12 mouse cellular contexts compared by ENCODE assay signal in genomic region chr4:134684637-134685338, GRCm38 (mm10). TPM values are rescaled to one million over a fixed set of nuclear protein-coding genes. Genes with fewer than 3 reads are reported as not detected.
DNase-seq lines count a peak whose midpoint lies in the region; ATAC-seq and TF ChIP-seq lines count a peak whose summit lies in the region.
"Had no signal": no experiment of that assay in that cellular context is flagged by ENCODE, and none has a peak within 500 bp of the region (broad histone marks: within the 10 kb centered on the region; RNA-seq: fewer than 3 reads in every experiment).

No protein-coding gene starts in this region.

- peak; percentile 21; the same call in 1 of the 2 replicates for TF ChIP-seq CTCF in heart, postnatal 0 days (IDR thresholded peaks at IDR 0.05; ENCODE audit: low read depth)
- peak; percentile 59 for TF ChIP-seq CTCF in stomach, postnatal 0 days (IDR thresholded peaks at IDR 0.05; ENCODE audit: low read depth)

- no peak overlapping the region for H3K4me3 ChIP-seq in heart, postnatal 0 days (ENCODE audit: low read depth, low read length)
- H3K4me3 ChIP-seq in stomach, postnatal 0 days (ENCODE audit: low read depth, low read length), result no peak overlapping the region
- H3K4me3 ChIP-seq: heart, embryonic 10.5 days; limb, embryonic 13.5 days had no signal

- H3K4me2 ChIP-seq in heart, postnatal 0 days (ENCODE audit: low read depth, low read length), result no peak overlapping the region
- H3K4me2 ChIP-seq in stomach, postnatal 0 days (replicated peaks; ENCODE audit: low read depth), result no peak overlapping the region
- H3K4me2 ChIP-seq: limb, embryonic 13.5 days had no signal

- H3K27me3 ChIP-seq in heart, postnatal 0 days (ENCODE audit: control insufficient read depth, insufficient read depth, low read length), result no peaks in the 10 kb centered on the region
- no peaks in the 10 kb centered on the region for H3K27me3 ChIP-seq in stomach, postnatal 0 days (ENCODE audit: control insufficient read depth, insufficient read depth, low read length)
- H3K27me3 ChIP-seq: limb, embryonic 13.5 days had no signal

- no peak overlapping the region for H3K9ac ChIP-seq in heart, postnatal 0 days (replicated peaks; ENCODE audit: low read depth, low read length)
- H3K9ac ChIP-seq in stomach, postnatal 0 days (ENCODE audit: low read length), result no peak overlapping the region
- H3K9ac ChIP-seq: limb, embryonic 13.5 days had no signal

- WGBS in heart, postnatal 0 days, result 83% methylated on average over 9 of the region's 9 CpGs
- 75% methylated on average over 9 of the region's 9 CpGs for WGBS in stomach, postnatal 0 days

- H3K36me3 ChIP-seq in heart, postnatal 0 days (replicated peaks; ENCODE audit: control insufficient read depth, insufficient read depth, low read length), result no peaks in the 10 kb centered on the region
- H3K36me3 ChIP-seq in stomach, postnatal 0 days (ENCODE audit: control insufficient read depth, insufficient read depth, low read length), result no peaks in the 10 kb centered on the region

- no peaks in the 10 kb centered on the region for H3K4me1 ChIP-seq in heart, postnatal 0 days (ENCODE audit: control insufficient read depth, insufficient read depth)
- peaks cover 2% of the 10 kb centered on the region for H3K4me1 ChIP-seq in stomach, postnatal 0 days (replicated peaks; ENCODE audit: control insufficient read depth, insufficient read depth)

- no peak for ATAC-seq in heart, postnatal 0 days (ENCODE audit: insufficient read depth, low read depth)
- no peak for ATAC-seq in stomach, postnatal 0 days (ENCODE audit: low FRiP score, low TSS enrichment)
- ATAC-seq in activated CD4-positive, CD25-positive, alpha-beta regulatory T cell, adult 4 months, result no peak
- ATAC-seq: forebrain, embryonic 14.5 days had no signal

- TF ChIP-seq EP300 in heart, postnatal 0 days (IDR thresholded peaks at IDR 0.05; ENCODE audit: low read depth), result no peak
- TF ChIP-seq EP300 in stomach, postnatal 0 days (optimal IDR thresholded peaks at IDR 0.05), result no peak

- 0 out of 2 replicates have a peak, but pooled peaks cover 6% of the 10 kb centered on the region for H3K9me3 ChIP-seq in heart, postnatal 0 days (replicated peaks; ENCODE audit: control insufficient read depth, low read length)
- H3K9me3 ChIP-seq in stomach, postnatal 0 days (ENCODE audit: control insufficient read depth, low read length), result no peaks in the 10 kb centered on the region

- no peak overlapping the region for H3K27ac ChIP-seq in heart, postnatal 0 days (ENCODE audit: low read depth)
- H3K27ac ChIP-seq in stomach, postnatal 0 days (replicated peaks), result peak overlapping the region; percentile 40; the same call in 1 of the 2 replicates

- DNase-seq in heart, postnatal 0 days (ENCODE audit: low spot score), result no peak
- no peak for DNase-seq in heart, adult 8-10 months (ENCODE audit: low spot score)
- DNase-seq in lung, postnatal 36 days, result peak; percentile 39
- no peak for DNase-seq in lung, postnatal 4 days
- peak; percentile 59 for DNase-seq in R1 (ENCODE audit: low read depth, low spot score)
- no peak for DNase-seq in stomach, postnatal 0 days (ENCODE audit: low spot score)
- DNase-seq in adrenal gland, postnatal 4 days (ENCODE audit: low spot score in 2 of 2), result no peak
- DNase-seq: thymus, adult 18-20 months had no signal

RNA-seq across cellular contexts. Expression of gene Man1c1, which starts 19.3 kb away (rescaled TPM):
- 14.8 and 21.2 TPM in 2 replicates for total RNA-seq in heart, postnatal 0 days (2014; rRNA removed; ENCODE audit: low replicate concordance)
- polyA plus RNA-seq in heart, postnatal 0 days (2015; fragmentation: Nextera tagmentation; extraction: Ambion mirVana), result 3.8 TPM in 2 replicates
- total RNA-seq in heart, adult 8-10 months (2022), result 10 to 100 TPM; 22.6 to 26.7 (median 25.3) TPM
- 1.5 TPM in 2 replicates for polyA plus RNA-seq in stomach, postnatal 0 days (2015; fragmentation: Nextera tagmentation; extraction: Ambion mirVana)
- 1 to 10 TPM; 1.0 to 1.9 TPM for polyA plus RNA-seq in activated CD4-positive, CD25-positive, alpha-beta regulatory T cell, adult 4 months (2017; shearing (Covaris generic))
- 10 to 100 TPM; 28.6 to 29.6 TPM for total RNA-seq in adrenal gland, postnatal 4 days (2021)

Comparison
In these comparisons a context has a peak if more than half of its experiments do, and no peak if none do; other contexts are left out.
1. DNase-seq: peak in lung, postnatal 36 days (single experiment) and R1 (single experiment); none in heart, postnatal 0 days (single experiment), heart, adult 8-10 months (single experiment), lung, postnatal 4 days (0 of 2), stomach, postnatal 0 days (single experiment) and adrenal gland, postnatal 4 days (0 of 2).